Mouse (Mus musculus) MEL (cell line): ENCODE data around the gene Pxt1. TPM values are rescaled to one million over a fixed set of nuclear protein-coding genes. Genes with fewer than 3 reads are reported as not detected.

Source experiments
- DNase-seq: peaks from one replicate; pipeline ENCODE4 v3.0.0; 2011; ENCODE audit warnings: low read depth, low spot score
- H3K27ac ChIP-seq: 2 replicates; pipeline ENCODE4 v1.5.1; 2012; ENCODE audit warnings: low read depth, mild to moderate bottlenecking, control low read depth, low read length, moderate library complexity; ENCODE audit not compliant: control insufficient read depth
- H3K27me3 ChIP-seq, 2 experiments: fragments of 150-350 bp in 1 of 2; sonication (generic) in 1 of 2; 2 replicates each; pipeline ENCODE4 v1.6.1; 2012; ENCODE audit warnings: low read length in 2 of 2, mild to moderate bottlenecking in 2 of 2, improper control_type of control experiment in 1 of 2, moderate library complexity in 1 of 2; ENCODE audit not compliant: insufficient read depth in 2 of 2, control insufficient read depth in 1 of 2
- H3K36me3 ChIP-seq, 2 experiments: 2 replicates each; pipeline ENCODE4 v1.6.1; 2012 to 2014; ENCODE audit warnings: low read length in 2 of 2, improper control_type of control experiment in 1 of 2, inconsistent platforms in 1 of 2, mild to moderate bottlenecking in 1 of 2; ENCODE audit not compliant: insufficient read depth in 2 of 2, control insufficient read depth in 1 of 2
- H3K4me1 ChIP-seq, 2 experiments: fragments of 150-350 bp in 1 of 2; sonication (generic) in 1 of 2; 2 replicates each; pipeline ENCODE4 v1.6.1; 2012; ENCODE audit warnings: low read length in 2 of 2, improper control_type of control experiment in 1 of 2, mild to moderate bottlenecking in 1 of 2; ENCODE audit not compliant: insufficient read depth in 2 of 2, control insufficient read depth in 1 of 2
- H3K4me3 ChIP-seq, 2 experiments: fragments of 150-350 bp in 1 of 2; sonication (generic) in 1 of 2; 2 replicates each; pipeline ENCODE4 v1.5.1; 2012; ENCODE audit warnings: low read depth in 2 of 2, low read length in 2 of 2, mild to moderate bottlenecking in 2 of 2, moderate library complexity in 2 of 2, control low read depth in 1 of 2, improper control_type of control experiment in 1 of 2; ENCODE audit not compliant: control insufficient read depth in 1 of 2, insufficient read depth in 1 of 2
- H3K79me2 ChIP-seq: 2 replicates; pipeline ENCODE4 v1.6.1; 2012; ENCODE audit warnings: mild to moderate bottlenecking, low read length, moderate library complexity; ENCODE audit not compliant: control insufficient read depth, poor library complexity, insufficient read depth
- H3K9ac ChIP-seq: 2 replicates; pipeline ENCODE4 v1.6.1; 2012; ENCODE audit warnings: low read depth, mild to moderate bottlenecking, control low read depth, low read length, moderate library complexity; ENCODE audit not compliant: control insufficient read depth, poor library complexity, severe bottlenecking
- H3K9me3 ChIP-seq: fragments of 150-350 bp; sonication (generic); replicated peaks from 2 replicates; pipeline ENCODE4 v1.6.1; 2012; ENCODE audit warnings: mild to moderate bottlenecking, low read length, improper control_type of control experiment, moderate library complexity; ENCODE audit not compliant: insufficient read depth
- BHLHE40 ChIP-seq: IDR thresholded peaks from 2 replicates; pipeline ENCODE4 v1.6.1; 2012; ENCODE audit warnings: low read depth, mild to moderate bottlenecking, inconsistent platforms, low read length, improper control_type of control experiment, borderline replicate concordance
- CHD2 ChIP-seq: IDR thresholded peaks from 2 replicates; pipeline ENCODE4 v1.6.1; 2011; ENCODE audit warnings: low read length, improper control_type of control experiment
- ELF1 ChIP-seq: IDR thresholded peaks from 2 replicates; pipeline ENCODE4 v1.6.1; 2014; ENCODE audit warnings: low read depth, mild to moderate bottlenecking, inconsistent platforms, low read length, improper control_type of control experiment, moderate library complexity
- GATA1 ChIP-seq: IDR thresholded peaks from 2 replicates; pipeline ENCODE4 v1.6.1; 2011; ENCODE audit warnings: low read depth, low read length, improper control_type of control experiment
- HCFC1 ChIP-seq: IDR thresholded peaks from 2 replicates; pipeline ENCODE4 v1.6.1; 2012; ENCODE audit warnings: low read depth, mild to moderate bottlenecking, inconsistent platforms, low read length, improper control_type of control experiment, moderate library complexity
- KAT2A ChIP-seq: conservative IDR thresholded peaks from 2 replicates; pipeline ENCODE4 v1.6.1; 2012; ENCODE audit warnings: low read depth, low read length, improper control_type of control experiment, inconsistent platforms
- MAX ChIP-seq: IDR thresholded peaks from 2 replicates; pipeline ENCODE4 v1.6.1; 2011; ENCODE audit warnings: low read length, improper control_type of control experiment
- MAZ ChIP-seq: IDR thresholded peaks from 2 replicates; pipeline ENCODE4 v1.6.1; 2012; ENCODE audit warnings: low read depth, mild to moderate bottlenecking, inconsistent platforms, low read length, improper control_type of control experiment
- MEF2A ChIP-seq: IDR thresholded peaks from 2 replicates; pipeline ENCODE4 v1.6.1; 2014; ENCODE audit warnings: low read depth, mild to moderate bottlenecking, inconsistent platforms, low read length, improper control_type of control experiment; ENCODE audit not compliant: poor library complexity, insufficient replicate concordance, severe bottlenecking; ENCODE audit errors: extremely low read depth
- MXI1 ChIP-seq: IDR thresholded peaks from 2 replicates; pipeline ENCODE4 v1.6.1; 2011; ENCODE audit warnings: mild to moderate bottlenecking, low read depth, low read length, improper control_type of control experiment
- NELFE ChIP-seq: IDR thresholded peaks from 2 replicates; pipeline ENCODE4 v1.6.1; 2011; ENCODE audit warnings: low read depth, low read length, improper control_type of control experiment
- NRF1 ChIP-seq: IDR thresholded peaks from 2 replicates; pipeline ENCODE4 v1.6.1; 2014; ENCODE audit warnings: low read depth, mild to moderate bottlenecking, inconsistent platforms, low read length, improper control_type of control experiment, moderate library complexity; ENCODE audit not compliant: poor library complexity, insufficient read depth, severe bottlenecking
- POLR2AphosphoS2 ChIP-seq: IDR thresholded peaks from 2 replicates; pipeline ENCODE4 v1.6.1; 2011; ENCODE audit warnings: low read length, improper control_type of control experiment
- POLR2AphosphoS5 ChIP-seq: IDR thresholded peaks from 2 replicates; pipeline ENCODE4 v1.6.1; 2012; ENCODE audit warnings: low read depth, borderline replicate concordance, mild to moderate bottlenecking, inconsistent platforms, low read length, moderate library complexity, mixed read lengths
- RCOR1 ChIP-seq: IDR thresholded peaks from 2 replicates; pipeline ENCODE4 v1.6.1; 2012; ENCODE audit warnings: low read depth, mild to moderate bottlenecking, inconsistent platforms, low read length, improper control_type of control experiment
- SMC3 ChIP-seq: IDR thresholded peaks from 2 replicates; pipeline ENCODE4 v1.6.1; 2011; ENCODE audit warnings: low read depth, low read length, improper control_type of control experiment
- TBP ChIP-seq: IDR thresholded peaks from 2 replicates; pipeline ENCODE4 v1.8.0; 2011; ENCODE audit warnings: low read depth, low read length, improper control_type of control experiment
- USF1 ChIP-seq: IDR thresholded peaks from 2 replicates; pipeline ENCODE4 v1.6.1; 2014; ENCODE audit warnings: low read depth, mild to moderate bottlenecking, inconsistent platforms, low read length, improper control_type of control experiment, moderate library complexity
- USF2 ChIP-seq, 2 experiments: IDR thresholded peaks; 2 replicates each; pipeline ENCODE4 v1.6.1; 2011 to 2012; ENCODE audit warnings: improper control_type of control experiment in 2 of 2, low read length in 2 of 2, borderline replicate concordance in 1 of 2, inconsistent platforms in 1 of 2, low read depth in 1 of 2, mild to moderate bottlenecking in 1 of 2; ENCODE audit not compliant: insufficient read depth in 1 of 2
- ZC3H11A ChIP-seq: IDR thresholded peaks from 2 replicates; pipeline ENCODE4 v1.6.1; 2012; ENCODE audit warnings: low read depth, mild to moderate bottlenecking, inconsistent platforms, low read length, improper control_type of control experiment
- ZKSCAN1 ChIP-seq: IDR thresholded peaks from 2 replicates; pipeline ENCODE4 v1.6.1; 2012; ENCODE audit warnings: low read depth, mild to moderate bottlenecking, inconsistent platforms, low read length, improper control_type of control experiment, moderate library complexity
- ZMIZ1 ChIP-seq: IDR thresholded peaks from 2 replicates; pipeline ENCODE4 v1.6.1; 2012; ENCODE audit warnings: low read depth, mild to moderate bottlenecking, inconsistent platforms, low read length, improper control_type of control experiment, moderate library complexity
- ZNF384 ChIP-seq: IDR thresholded peaks from 2 replicates; pipeline ENCODE4 v1.6.1; 2012; ENCODE audit warnings: low read depth, mild to moderate bottlenecking, inconsistent platforms, low read length, improper control_type of control experiment
- polyA plus RNA-seq, 2 experiments: library from polyadenylated mRNA; stranded (reverse) in 1 of 2; unstranded in 1 of 2; fragments of >175 nt in 1 of 2; fragments of >200 nt in 1 of 2; gene quantifications; 2 replicates each; pipeline versions ENCODE4 v1.2.1 to v1.2.4; 2012; ENCODE audit warnings: low replicate concordance in 2 of 2, low read depth in 1 of 2; ENCODE audit not compliant: insufficient read length in 2 of 2, insufficient read depth in 1 of 2, missing spikeins in 1 of 2
- total RNA-seq: library from RNA; depleted of rRNA; stranded (reverse); fragments of 300-350 nt; gene quantifications from 2 replicates; pipeline ENCODE4 v1.2.3, GENCODE M21; 2012

Pxt1 gene
- total and polyA plus RNA-seq, 3 experiments: not detected

DNA sequence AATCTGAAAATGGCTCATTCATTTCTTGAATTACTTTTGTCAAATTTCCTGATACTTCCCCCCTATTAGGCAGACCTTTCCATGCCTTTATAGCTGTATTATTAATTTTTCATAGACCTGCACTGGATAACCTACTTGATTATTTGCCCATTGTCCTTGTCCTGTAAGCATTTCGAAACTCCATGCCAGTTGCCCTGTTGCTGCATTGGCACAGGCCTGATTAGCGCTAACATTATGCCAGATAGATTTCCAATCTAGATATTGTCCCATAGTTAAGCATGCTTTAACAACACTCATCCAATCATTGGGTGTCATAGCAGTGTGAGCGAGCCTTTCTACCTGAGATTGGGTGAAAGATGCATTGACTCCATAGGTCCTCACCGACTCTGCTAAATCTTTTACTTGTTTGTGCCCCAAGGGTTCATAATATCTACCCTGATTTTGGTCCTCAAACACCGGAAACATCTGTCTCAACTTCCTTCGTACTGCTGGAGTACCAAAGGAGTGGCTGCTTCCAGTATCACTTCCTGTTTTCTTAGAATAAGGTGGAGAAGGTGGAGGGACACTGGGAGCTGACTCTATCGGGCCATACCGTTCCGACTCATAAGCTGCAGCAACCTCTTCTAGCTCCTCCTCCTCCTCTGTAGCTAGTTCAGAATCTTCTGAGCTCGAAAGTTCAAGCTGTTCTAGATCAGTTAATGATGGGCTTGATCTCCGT, 49.4 kb downstream of the Pxt1 start (continued):
- TF ChIP-seq SMC3 (no peak), USF1 (no peak), KAT2A (0 out of 2 replicates have a peak, but pooled peaks have one; percentile 19), TBP (peak; percentile 89), ELF1 (peak; percentile 63), HCFC1 (peak; percentile 66), BHLHE40 (no peak), NRF1 (no peak), CHD2 (no peak), ZNF384 (no peak), MAZ (no peak), ZC3H11A (no peak), USF2 (IDR thresholded peaks at IDR 0.05; ENCODE audit: borderline replicate concordance in 1 of 2, insufficient read depth in 1 of 2, low read depth in 1 of 2, low read length in 2 of 2) (0 out of 4 replicates have a peak, but pooled peaks of 1 of the 2 experiments have one; percentile 12)

DNA sequence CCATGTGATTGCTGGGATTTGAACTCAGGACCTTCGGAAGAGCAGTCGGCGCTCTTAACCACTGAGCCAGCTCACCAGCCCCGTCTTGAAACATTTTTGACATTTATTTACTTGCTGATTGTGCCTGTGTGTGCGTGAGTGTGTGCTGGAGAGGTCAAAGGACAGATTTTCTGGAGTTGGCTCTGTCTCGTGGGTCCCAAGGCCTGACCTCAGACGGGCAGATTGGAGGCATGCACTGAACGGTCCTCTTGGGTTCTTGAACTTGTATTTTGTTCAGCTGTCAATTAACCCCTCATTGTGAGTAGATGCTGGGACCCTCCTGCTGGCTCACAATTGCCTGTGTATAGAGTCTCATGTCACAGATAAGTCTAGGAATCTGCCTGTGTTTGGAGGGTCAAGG, 57.4 kb downstream of the Pxt1 start:
- no peaks in the 10 kb centered on the region for H3K9me3 ChIP-seq
- H3K9ac ChIP-seq: no peak overlapping the region
- no peak overlapping the region for H3K27ac ChIP-seq
- H3K27me3 ChIP-seq: no peaks in the 10 kb centered on the region
- peaks cover 0 to 3% of the 10 kb centered on the region in 2 experiments; a peak in 2 of 4 replicates for H3K4me1 ChIP-seq
- H3K36me3 ChIP-seq: peaks cover 0 to 6% of the 10 kb centered on the region in 2 experiments; a peak in 2 of 4 replicates
- DNase-seq: no peak
- H3K79me2 ChIP-seq: no peaks in the 10 kb centered on the region
- no peak for TF ChIP-seq POLR2AphosphoS2
- TF ChIP-seq SMC3: no peak
- TF ChIP-seq USF1: no peak
- no peak for TF ChIP-seq ZC3H11A
- no peak for TF ChIP-seq POLR2AphosphoS5
- no peak for TF ChIP-seq TBP
- TF ChIP-seq NRF1: no peak
- no peak for TF ChIP-seq NELFE
- TF ChIP-seq MXI1: no peak
- TF ChIP-seq ZMIZ1: no peak
- no peak for TF ChIP-seq HCFC1
- TF ChIP-seq GATA1: no peak
- no peak for TF ChIP-seq RCOR1
- TF ChIP-seq CHD2: no peak
- TF ChIP-seq ZNF384: no peak
- TF ChIP-seq MAX: no peak
- TF ChIP-seq ZKSCAN1: no peak
- TF ChIP-seq MEF2A: no peak
- TF ChIP-seq, all 39 proteins: peak for 0
- H3K4me3 ChIP-seq: no peak overlapping the region
